Mouse (Mus musculus) fat pad, adult 2 months (tissue): ENCODE measurements around the gene Gpr89.

ENCODE experiments used
- DNase-seq: peaks from one replicate; pipeline ENCODE4 v3.0.0-alpha.2; 2011; ENCODE audit warnings: low read depth, low spot score; ENCODE audit errors: extremely low read depth

Gene Gpr89

DNA sequence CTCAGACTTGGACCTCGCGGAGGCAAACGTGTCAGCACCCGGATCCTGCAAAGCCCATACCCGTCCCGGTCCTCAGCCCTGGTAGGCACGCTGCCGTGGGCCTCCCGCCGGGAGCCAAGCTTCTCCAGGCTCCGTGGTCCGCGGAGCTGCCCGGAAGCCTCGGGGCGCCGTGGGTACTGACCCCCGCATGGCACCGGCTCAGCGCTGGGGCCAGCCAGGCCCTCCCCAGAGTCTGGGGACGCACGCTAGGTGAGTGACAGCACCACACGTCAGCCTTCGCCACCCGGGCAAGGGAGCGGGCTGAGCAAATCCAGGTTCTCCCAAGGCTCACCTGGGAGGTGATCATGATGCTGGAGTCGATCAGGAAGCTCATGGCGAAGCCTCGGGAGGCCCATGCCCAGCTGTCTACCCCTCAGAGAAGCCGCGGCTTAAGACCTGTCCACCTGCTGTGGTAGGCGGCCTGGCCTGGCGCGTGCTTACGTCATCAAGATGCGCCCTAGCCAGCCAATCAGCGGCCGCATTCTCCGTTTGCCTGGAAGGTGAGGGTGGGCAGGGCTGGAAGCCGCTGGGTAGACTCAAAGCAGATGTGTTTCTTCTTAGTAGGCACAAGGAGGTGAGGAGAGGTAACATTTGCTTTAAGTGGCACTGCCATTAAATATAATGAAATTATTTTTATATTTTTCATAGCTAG is at the start of gene Gpr89:
Gpr89 (minus strand) TSS at position 496 of the 691 bp plus-strand sequence.
- peak; percentile 28 for DNase-seq

DNA sequence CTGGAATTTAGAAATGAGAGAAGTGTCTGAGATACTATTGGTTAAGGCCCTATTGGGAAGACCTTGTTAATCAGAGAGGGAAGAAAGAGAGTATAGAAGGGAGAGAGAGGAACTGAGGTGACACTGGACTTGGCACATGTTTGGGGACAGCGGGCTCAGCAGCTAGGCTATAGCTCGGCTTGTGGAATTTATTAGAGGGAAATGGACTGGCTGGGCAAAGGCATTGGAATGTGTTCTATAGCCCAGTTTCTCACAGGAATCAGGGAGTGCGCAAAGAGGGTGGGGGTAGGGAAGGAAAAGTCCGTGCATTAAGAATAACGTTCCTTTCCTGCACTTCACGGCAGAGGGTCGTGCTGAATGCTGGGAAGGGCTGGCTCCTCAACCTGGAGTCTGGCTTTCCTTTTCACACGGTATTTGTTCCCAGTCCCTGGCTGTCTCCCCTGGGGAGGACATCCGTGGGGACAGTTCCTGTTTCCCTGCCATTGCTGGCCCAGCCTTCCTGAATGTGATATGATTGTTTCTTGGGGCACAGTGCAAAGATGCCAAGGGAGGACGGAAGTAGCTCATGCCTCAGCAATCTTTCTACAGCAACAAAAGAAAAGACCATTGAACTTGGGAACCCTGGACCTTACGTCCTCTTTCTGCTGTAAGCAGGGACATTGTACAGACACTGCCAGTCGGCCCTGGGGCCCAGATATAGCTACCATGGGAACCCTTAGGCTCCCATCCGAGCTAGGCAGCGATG is 48.5 kb upstream of the Gpr89 start:
- no peak for DNase-seq

DNA sequence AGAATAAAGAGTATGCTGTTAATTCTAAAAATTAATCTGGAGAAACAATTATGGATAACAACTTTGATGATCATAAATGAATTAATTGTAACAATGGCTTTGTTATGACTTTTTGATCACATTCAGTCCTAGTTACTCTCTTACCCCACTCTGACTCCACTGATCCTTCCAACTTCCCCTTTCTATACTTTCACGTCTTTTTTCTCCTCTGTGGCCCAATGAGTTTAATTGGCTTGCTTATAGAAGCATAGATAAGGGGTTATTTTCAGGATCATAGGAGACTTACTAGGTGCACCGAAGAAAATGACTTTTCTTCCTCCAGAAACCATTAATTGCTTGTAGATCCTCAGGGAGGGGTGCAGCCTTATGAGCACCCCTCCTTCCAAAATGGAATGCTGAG is 37.6 kb upstream of the Gpr89 start:
- no peak for DNase-seq

DNA sequence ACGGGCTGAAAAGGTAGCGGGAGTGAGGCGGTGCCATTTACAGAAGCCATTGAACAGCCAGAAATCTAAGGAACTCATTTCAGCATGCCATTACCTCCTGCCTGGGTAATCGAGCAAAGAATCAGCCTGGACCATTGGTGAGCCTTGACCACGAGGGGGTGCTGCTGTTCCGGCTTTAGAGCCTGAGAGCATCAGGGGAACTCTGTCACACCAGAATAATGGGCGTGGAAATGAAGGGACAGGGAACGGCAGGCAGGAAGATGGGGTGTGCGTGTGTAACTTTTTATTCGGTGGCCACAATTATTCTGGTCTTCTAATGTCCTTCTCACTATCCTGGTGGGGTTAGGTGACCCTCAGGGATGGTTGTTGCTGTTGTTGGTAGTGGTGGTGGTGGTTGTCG is 33.6 kb upstream of the Gpr89 start:
- no peak for DNase-seq

DNA sequence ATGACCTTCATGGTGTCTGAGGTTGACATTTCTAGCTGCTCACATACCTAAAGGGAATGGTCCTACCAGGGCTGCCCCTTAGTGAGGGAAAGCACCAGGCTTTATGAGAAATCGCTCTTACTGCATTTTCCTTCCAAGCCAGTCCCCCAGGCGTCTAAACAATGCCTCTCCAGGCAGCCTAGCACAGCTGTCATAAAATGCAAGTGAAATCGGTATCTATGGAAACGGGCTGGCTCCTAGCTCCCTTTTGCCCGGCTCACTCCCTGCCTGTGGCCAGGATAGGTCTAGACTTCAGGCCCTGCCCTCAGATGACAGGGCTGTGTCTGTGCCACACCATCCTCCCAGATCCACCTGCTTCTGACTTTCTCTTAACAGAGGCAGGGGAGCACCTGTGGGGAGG is 32.5 kb upstream of the Gpr89 start:
- no peak for DNase-seq

DNA sequence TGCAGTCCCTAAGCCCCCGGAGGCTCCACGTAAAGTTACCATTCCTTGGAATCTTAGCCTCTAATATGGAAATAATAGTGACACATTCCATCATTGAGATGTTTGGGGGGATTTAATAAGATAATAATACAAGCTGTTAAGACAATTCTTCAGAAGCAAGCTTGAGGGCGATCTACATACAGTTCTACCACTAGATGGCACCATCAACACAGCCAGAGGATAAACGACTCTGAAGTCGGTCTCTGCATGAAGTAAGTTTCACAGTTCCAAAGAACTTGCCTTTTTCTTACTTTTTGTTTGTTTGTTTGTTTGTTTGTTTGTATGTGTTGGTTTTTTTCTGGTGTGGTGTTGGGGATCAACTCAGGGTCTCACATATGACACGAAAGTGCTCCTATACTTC is 31.1 kb upstream of the Gpr89 start:
- DNase-seq, result peak; percentile 5

DNA sequence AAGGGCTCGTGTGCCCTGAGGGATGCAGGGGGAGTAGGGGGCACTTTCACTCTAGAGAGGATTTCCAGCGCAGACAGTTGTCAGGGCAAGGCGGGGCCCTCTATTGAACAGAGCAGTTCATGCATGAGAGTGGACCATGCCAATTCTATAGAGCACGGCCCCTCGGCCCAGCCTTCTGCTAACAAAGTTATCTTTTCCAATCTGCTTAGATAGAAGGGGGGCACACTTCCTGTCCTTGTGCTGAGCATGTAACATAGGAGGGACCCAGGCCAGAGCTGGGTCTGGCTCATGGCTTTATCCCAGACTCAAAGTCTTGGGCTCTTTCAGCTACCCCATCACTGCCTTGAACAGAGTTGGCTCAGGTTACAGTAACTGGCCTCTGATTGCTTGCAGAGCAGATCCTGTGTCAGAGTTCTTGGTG is 26.1 kb upstream of the Gpr89 start:
- no peak for DNase-seq

DNA sequence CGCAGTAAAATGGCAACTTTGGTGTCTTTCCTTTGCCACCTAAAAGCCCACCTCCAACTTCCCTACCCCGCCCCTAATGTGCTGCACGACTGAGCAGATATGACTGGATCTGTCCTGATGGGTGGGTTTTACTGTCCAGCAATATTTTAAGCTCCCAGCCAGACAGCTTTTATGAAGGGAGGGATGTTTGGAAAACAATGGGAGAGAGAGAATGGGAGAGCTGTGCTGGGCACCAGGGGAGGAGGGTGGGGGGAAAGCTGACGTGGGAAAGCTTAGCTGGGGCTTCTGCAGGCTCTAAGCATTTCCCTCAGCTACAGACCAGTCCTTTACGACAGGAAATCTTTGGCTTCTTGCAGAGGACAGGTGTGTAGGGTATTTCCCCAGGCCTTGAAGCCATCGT is 20.8 kb upstream of the Gpr89 start, which contains the start of gene Gja8:
Gja8 (minus strand) TSS at position 101 of the 400 bp plus-strand sequence.
- no peak for DNase-seq

DNA sequence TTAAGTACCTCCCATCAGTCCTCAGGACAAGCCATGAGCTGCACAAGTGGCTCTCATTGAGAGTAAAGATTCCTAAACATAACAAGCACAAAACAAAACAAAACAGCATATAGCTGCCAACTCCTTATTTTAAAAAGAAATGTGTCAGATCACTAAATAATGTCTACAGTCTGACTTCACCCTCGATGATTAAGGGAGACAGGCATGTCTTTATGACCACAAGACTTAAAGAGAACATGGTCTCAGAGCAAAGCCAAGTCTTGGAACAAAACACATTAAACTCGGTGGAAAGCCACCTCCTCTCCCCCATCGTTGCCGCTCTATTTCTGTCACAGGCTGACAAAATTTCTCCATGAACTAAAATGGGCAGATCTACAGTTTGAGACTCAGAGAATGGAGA is 19.5 kb upstream of the Gpr89 start:
- no peak for DNase-seq

DNA sequence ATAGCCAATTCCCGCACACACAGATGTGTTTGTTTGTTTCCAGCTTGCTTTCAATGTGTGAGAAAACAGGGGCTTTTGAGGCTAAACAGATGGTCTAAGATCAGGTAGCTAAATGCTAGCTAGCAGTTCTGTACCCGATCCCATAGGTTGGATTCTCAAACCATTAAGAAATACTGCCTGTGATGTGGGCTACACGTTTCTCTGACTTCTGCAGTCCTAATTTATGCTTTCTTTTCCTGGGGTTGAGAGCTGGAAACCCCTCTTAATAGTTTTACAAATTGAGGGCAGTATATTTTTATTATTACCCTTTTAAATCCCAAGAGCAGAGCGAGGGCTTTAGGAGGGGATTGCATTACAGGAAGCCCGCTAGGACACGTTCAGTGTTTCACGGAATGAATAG is 15.8 kb upstream of the Gpr89 start:
- no peak for DNase-seq

DNA sequence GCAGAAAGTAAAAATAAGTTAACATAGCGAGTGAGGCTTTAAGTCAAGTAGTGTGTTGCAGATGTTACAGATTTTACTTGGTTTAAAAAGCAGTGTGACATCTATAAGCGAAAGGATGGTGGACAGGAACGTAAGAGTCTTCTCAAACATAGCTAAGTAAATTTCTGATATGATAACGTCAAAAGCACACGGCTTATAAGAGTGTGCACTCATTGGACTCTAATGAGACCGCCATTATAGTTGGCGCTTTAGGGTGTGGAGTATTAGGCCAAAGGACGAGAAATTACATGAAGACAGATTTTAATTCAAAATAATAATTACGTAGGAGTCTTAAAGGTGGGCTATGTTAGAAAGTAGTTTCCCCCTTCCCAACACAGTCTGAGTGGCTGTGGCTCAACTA is 446 bp upstream of the Gpr89 start:
- DNase-seq, result no peak

DNA sequence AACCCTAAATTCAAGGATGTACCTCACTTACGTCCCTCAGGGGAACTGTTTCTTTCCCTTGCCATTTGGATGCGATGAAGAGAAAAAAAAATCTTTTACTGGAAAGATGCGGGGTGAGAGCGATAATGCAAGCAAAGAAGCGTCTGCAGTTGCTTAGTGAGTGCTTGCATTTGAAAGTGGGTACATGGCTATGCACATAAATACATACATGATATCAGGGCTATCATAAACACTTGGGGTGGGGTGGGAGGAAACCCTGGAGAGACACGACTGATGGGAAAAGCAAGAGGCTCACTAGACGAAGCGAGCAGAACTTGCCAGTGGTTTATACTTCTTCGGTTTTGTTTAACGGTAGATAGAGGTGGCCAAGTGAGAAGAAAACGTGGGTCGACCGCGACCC is 753 bp downstream of the Gpr89 start, which contains the start of gene Gja5:
Gja5 (plus strand) TSS at position 301 of the 400 bp plus-strand sequence.
- no peak for DNase-seq

DNA sequence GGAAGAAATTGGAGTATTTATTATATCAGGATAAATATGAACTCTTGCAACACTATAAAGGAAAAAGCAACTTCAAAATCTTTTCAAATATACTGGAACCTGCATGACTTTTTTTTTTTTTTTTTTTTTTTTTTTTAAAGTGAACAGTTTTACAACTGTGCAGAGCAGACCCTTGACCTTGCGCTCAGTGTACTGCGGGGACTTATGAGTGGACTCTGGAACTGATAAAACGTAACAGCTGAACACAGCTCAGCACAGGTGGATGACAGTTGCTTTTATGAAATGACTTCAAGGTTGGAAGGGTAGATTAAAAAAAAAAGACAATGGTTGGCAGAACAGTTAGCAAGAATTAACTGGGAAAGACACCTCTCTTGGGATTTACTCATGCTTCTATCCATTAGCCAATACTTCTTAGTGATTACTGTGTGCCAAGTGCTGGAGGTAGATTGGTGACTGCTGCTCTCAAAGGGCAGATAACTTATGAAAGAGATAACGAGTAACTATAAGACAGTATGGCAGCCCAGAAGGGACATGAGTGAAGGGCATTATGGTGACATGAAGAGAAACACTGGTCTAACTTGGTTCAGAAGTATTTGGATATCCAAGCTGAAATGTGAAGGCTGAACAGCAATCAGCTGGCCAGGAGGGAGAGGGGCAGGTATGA is 2.7 kb downstream of the Gpr89 start:
- no peak for DNase-seq

DNA sequence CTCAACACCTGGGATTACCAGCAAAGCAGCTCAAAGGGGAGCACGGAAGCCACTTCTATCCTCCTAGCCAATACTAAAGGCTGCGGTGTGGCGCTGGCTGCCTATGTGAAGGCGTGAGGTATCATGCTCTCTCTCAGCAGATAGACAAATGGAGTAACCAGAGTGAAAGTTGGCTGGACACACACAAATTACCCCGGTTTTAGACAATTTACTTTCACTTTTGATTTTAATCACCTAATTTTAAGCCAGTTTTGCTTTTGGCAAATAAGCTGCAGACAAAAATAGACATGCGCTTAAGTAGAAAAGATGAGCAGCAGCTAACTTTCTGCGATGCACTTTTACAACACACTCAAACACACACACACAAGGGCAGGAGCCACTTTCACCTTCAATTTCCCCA is 21.5 kb downstream of the Gpr89 start:
- DNase-seq, result no peak

DNA sequence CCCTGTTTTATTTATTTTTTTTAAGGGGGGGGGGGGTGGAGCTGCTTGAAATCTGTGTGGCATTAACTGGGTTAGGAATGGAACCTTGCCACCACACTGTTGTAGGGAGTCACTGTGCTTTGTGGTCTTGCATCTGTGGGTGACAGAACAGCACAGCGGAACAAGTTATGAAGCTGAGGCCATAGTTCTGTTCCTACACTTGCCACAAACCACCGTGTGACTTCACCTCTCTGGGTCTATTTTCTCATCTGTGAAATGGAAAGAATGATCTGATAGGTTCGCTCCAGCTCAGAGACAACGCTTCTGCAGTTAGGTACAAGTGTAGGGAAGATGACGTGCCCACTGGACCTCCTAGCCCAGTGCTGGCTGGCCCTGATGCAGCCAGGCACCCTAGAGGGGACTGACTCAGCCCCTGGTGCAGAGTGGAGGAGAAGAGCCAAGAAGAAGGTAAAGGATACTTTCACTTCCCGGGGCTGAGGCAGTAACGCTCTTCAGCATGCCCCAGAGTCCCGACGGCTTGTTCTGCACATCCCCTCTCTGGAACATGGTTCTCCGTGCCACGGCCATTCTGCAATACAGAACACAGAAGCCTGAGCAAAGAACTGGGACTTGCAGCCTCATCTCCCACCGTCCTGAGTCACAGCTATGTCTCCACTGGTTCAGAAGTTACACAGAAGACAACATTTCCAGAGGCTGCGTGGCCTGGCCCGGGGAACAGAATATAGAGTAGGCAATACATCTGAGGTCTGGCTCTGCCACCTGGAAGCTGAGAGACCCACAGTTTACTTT is 22.9 kb downstream of the Gpr89 start:
- DNase-seq, result no peak

DNA sequence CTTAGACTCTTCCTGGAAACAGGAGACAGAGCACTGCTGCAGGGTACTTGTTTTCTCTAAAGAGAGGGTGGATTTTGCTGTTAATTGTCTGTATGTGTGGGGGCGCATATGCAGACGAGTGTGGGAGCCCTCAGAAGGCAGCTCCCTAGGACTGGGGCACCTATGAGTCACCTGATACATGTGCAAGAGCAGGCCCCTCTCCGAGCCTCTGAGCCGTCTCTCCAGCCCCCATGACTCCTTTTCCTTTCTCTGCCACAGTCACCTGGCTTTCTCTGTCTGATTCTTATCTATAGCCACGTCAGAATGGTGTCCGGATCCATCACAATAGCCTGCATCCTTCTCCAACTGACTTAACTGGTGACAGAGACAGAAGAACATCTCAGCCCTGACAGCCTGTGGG is 23.6 kb downstream of the Gpr89 start:
- DNase-seq, result no peak

DNA sequence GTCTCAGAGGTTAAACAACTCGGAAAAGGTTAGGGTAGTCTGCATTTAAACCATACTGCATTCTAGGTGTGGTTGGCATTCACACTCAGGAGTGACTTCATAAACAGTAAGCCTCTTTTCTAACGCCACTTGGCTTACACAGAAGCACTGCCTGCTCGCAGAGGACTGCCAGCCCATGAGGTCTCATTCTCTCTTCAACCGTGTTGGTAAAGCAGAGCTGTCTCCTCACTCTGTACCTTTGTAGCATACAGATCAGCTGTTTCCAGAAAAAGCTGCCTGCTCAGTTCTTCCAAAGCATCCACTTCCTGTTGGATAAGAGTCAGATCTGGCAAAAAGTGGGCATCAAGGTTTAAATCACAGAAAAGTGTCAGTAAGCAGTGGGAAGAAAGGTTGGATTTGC is 24.8 kb downstream of the Gpr89 start:
- no peak for DNase-seq

DNA sequence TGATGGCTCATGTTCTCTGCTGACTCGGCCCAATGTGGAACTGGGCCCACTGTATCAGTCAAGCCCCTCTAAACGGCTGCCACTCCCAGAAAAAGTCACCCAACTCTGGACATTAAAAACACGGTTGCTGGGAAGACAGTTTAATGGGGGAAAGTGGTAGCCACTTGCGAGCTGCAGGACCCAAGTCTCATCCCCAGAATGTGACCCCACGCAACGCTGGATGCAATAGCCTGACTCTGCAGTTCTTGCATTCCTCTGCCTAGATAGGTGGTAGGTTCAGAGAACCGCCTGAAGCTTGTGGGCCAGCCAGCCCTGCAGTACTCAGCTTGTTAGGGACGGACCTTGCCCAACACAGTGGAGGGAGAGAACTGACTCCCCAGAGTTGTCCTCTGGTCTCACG is 25.6 kb downstream of the Gpr89 start:
- DNase-seq, result no peak

DNA sequence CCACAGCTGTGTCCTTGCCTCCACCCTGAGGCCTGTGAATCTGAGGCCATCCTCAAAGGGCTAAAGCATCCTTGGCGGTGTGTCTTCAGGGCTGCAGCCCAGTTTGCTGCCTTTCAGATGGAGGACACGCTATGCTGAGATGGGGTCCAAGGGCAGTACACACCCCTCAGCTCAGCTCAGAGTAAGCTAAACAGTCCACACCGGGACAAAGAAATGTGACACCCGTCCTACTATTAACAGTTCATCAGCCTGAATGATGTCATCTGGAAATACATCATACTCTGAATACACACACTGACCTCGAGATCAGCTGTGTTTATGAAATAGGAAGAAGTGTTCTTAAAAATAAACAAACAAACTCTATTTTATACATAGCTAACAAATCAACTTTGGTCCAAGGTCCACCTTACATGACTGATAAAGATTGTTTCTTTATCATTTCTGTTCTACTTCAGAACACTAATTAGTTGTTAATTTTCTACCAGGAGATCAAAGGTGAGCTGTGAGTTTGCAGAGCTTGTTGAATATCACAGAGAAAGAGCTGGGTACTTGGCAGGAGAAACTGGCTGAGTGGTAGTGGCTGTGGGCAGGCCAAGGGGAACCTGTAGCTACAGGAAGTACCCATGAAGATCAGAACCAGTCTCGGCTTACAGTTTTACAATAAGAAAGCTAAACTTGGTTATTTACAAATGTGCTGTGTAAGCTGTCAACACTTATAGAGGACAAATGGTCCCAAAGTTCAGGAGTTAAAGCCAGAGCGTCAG is 30.2 kb downstream of the Gpr89 start:
- DNase-seq, result no peak

DNA sequence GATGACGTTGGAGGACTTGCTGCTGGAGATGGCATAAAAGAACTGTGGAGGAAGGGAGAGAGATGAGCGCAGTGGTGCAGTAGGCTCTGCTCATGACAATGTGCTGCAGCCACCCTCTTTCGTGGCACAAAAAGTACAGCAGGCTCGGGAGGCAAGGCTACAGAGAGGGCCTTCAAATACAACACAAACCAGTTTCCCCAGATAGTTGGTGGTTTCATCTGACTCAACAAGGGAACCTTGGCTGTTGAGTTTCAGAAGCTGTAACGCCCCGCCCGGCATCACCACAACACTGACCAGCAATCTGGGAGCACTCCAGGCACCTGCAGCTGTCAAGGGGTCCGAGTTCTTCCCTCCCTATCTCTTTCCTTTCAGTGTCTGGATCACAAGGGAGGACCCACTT is 32.6 kb downstream of the Gpr89 start:
- DNase-seq, result no peak
